Mouse (Mus musculus) macrophage (primary cell): ENCODE results near the gene Gm49322. TPM values are rescaled to one million over a fixed set of nuclear protein-coding genes. Genes with fewer than 3 reads are reported as not detected.

Experiments used
- H3K27ac ChIP-seq: fragments of 350-480 bp; formaldehyde crosslinking; 2 replicates; pipeline ENCODE4 v1.9.0; 2021
- H3K36me3 ChIP-seq: fragments of 350-480 bp; formaldehyde crosslinking; 2 replicates; pipeline ENCODE4 v1.9.0; 2021; ENCODE audit errors: inconsistent target
- H3K4me3 ChIP-seq: fragments of 350-480 bp; formaldehyde crosslinking; 2 replicates; pipeline ENCODE4 v1.9.0; 2021; ENCODE audit errors: inconsistent target
- H3K79me2 ChIP-seq: fragments of 350-480 bp; formaldehyde crosslinking; 2 replicates; pipeline ENCODE4 v1.9.0; 2021; ENCODE audit errors: inconsistent target
- WGBS: methylation state at CpG from one replicate; pipeline ENCODE4 v1.1.7; 2026; ENCODE audit warnings: inconsistent platforms; ENCODE audit not compliant: missing documents; 5-methylcytosine and 5-hydroxymethylcytosine counted together
- polyA plus RNA-seq: library from polyadenylated mRNA; stranded (reverse); fragments of 250-400 nt; gene quantifications from 3 replicates; pipeline ENCODE4 v1.2.4, GENCODE M21; 2018; ENCODE audit warnings: inconsistent platforms

The Gm49322 gene
- polyA plus RNA-seq, 1 experiment from 2014 or later: not detected

- 2% methylated on average over 67 of the region's 73 CpGs for WGBS
- peaks cover 44% of the 10 kb centered on the region for H3K79me2 ChIP-seq
- peak within 1 kb of the TSS; percentile 85 for H3K4me3 ChIP-seq
- H3K27ac ChIP-seq: peak within 1 kb of the TSS; percentile 38
- H3K36me3 ChIP-seq: peaks cover 9% of the 10 kb centered on the region; the same call in 1 of the 2 replicates
Measured at GRCm38 (mm10) chr10:80589879-80590854, 15.7 kb upstream of the Gm49322 start, which contains the start of gene Abhd17a. Abhd17a (minus strand) TSS chr10:80590341.

GRCm38 (mm10) chr10:80596318-80596717, 9.5 kb upstream of the Gm49322 start:
- 76% methylated on average over 4 of the region's 4 CpGs for WGBS
- H3K79me2 ChIP-seq: no peaks in the 10 kb centered on the region
- H3K4me3 ChIP-seq: no peak overlapping the region
- H3K27ac ChIP-seq: no peak overlapping the region
- H3K36me3 ChIP-seq: no peaks in the 10 kb centered on the region

- peak within 1 kb of the TSS; percentile 78 for H3K4me3 ChIP-seq
- peaks cover 47% of the 10 kb centered on the region for H3K79me2 ChIP-seq
- WGBS: under 1% methylated on average over 54 of the region's 54 CpGs
- H3K36me3 ChIP-seq: peaks cover 8% of the 10 kb centered on the region
- H3K27ac ChIP-seq: peak within 1 kb of the TSS; percentile 85
Measured at GRCm38 (mm10) chr10:80602698-80603325, 3.0 kb upstream of the Gm49322 start, which contains the start of the genes Scamp4 and Adat3. Scamp4 (plus strand) TSS chr10:80602872. Adat3 (plus strand) TSS chr10:80602880.

- H3K79me2 ChIP-seq: peaks cover 52% of the 10 kb centered on the region
- H3K4me3 ChIP-seq: peak overlapping the region; percentile 78
- H3K36me3 ChIP-seq: peaks cover 11% of the 10 kb centered on the region
- H3K27ac ChIP-seq: peak overlapping the region; percentile 85
- WGBS: 26% methylated on average over 7 of the region's 7 CpGs
Measured at GRCm38 (mm10) chr10:80603364-80603763, 2.5 kb upstream of the Gm49322 start.

- Histone ChIP-seq H3K79me2 (peaks cover 59% of the 10 kb centered on the region), H3K27ac (peak overlapping the region; percentile 85), H3K4me3 (peak overlapping the region; percentile 78), H3K36me3 (peaks cover 11% of the 10 kb centered on the region)
- WGBS: 92% methylated on average over 7 of the region's 7 CpGs
Measured at GRCm38 (mm10) chr10:80604001-80604509, 1.8 kb upstream of the Gm49322 start.

- peaks cover 64% of the 10 kb centered on the region for H3K79me2 ChIP-seq
- no peak overlapping the region for H3K27ac ChIP-seq
- peaks cover 11% of the 10 kb centered on the region for H3K36me3 ChIP-seq
- whole genome bisulfite sequencing: 83% methylated on average over 2 of the region's 2 CpGs
- no peak overlapping the region for H3K4me3 ChIP-seq
Measured at GRCm38 (mm10) chr10:80604988-80605387, 833 bp upstream of the Gm49322 start.

GRCm38 (mm10) chr10:80606306-80606705, 485 bp downstream of the Gm49322 start:
- Histone ChIP-seq H3K4me3 (no peak overlapping the region), H3K27ac (no peak overlapping the region)
- 83% methylated on average over 23 of the region's 23 CpGs for WGBS

GRCm38 (mm10) chr10:80606737-80607350, 1.0 kb downstream of the Gm49322 start:
- Histone ChIP-seq H3K27ac (no peak overlapping the region), H3K36me3 (peaks cover 11% of the 10 kb centered on the region), H3K4me3 (no peak overlapping the region), H3K79me2 (peaks cover 64% of the 10 kb centered on the region)
- 94% methylated on average over 28 of the region's 34 CpGs for WGBS

More at GRCm38 (mm10) chr10:80606306-80606705, 485 bp downstream of the Gm49322 start:
- Histone ChIP-seq H3K79me2 (peaks cover 64% of the 10 kb centered on the region), H3K36me3 (peaks cover 11% of the 10 kb centered on the region)

- Histone ChIP-seq H3K4me3 (no peak overlapping the region), H3K79me2 (peaks cover 61% of the 10 kb centered on the region), H3K36me3 (peaks cover 11% of the 10 kb centered on the region), H3K27ac (no peak overlapping the region)
- 98% methylated on average over 3 of the region's 3 CpGs for WGBS
Measured at GRCm38 (mm10) chr10:80608435-80608834, 2.6 kb downstream of the Gm49322 start.

- Histone ChIP-seq H3K4me3 (no peak overlapping the region), H3K36me3 (peaks cover 15% of the 10 kb centered on the region), H3K27ac (no peak overlapping the region), H3K79me2 (peaks cover 52% of the 10 kb centered on the region)
- 91% methylated on average over 9 of the region's 10 CpGs for WGBS
Measured at GRCm38 (mm10) chr10:80609269-80609924, 3.6 kb downstream of the Gm49322 start.

GRCm38 (mm10) chr10:80610116-80610785, 4.4 kb downstream of the Gm49322 start:
- Histone ChIP-seq H3K36me3 (peaks cover 23% of the 10 kb centered on the region), H3K27ac (peak overlapping the region; percentile 10; the same call in 1 of the 2 replicates), H3K4me3 (no peak overlapping the region), H3K79me2 (peaks cover 43% of the 10 kb centered on the region)
- WGBS: 74% methylated on average over 9 of the region's 9 CpGs

GRCm38 (mm10) chr10:80611024-80611423, 5.2 kb downstream of the Gm49322 start:
- H3K79me2 ChIP-seq: peaks cover 35% of the 10 kb centered on the region
- 0 out of 2 replicates have a peak overlapping the region, but pooled peaks have one; percentile 10 for H3K27ac ChIP-seq
- no peak overlapping the region for H3K4me3 ChIP-seq
- whole genome bisulfite sequencing: 22% methylated on average over 4 of the region's 4 CpGs
- H3K36me3 ChIP-seq: peaks cover 26% of the 10 kb centered on the region

GRCm38 (mm10) chr10:80611905-80612304, 6.1 kb downstream of the Gm49322 start:
- Histone ChIP-seq H3K79me2 (peaks cover 27% of the 10 kb centered on the region), H3K36me3 (peaks cover 26% of the 10 kb centered on the region), H3K4me3 (no peak overlapping the region), H3K27ac (no peak overlapping the region)
- WGBS: 66% methylated on average over 3 of the region's 3 CpGs
